Mouse (Mus musculus) liver, adult 2 months (tissue): Measurements from ENCODE around the gene Xrcc3.

Experiments
- CTCF ChIP-seq: fragments of 200-500 bp; IDR thresholded peaks from 2 replicates; pipeline ENCODE4 v1.5.1; 2011; ENCODE audit warnings: low read depth, low read length, control low read depth
- POLR2A ChIP-seq: fragments of 200-500 bp; IDR thresholded peaks from 2 replicates; pipeline ENCODE4 v1.6.1; 2011; ENCODE audit warnings: low read length, control low read depth; ENCODE audit not compliant: insufficient read depth; ENCODE audit errors: extremely low read depth

DNA sequence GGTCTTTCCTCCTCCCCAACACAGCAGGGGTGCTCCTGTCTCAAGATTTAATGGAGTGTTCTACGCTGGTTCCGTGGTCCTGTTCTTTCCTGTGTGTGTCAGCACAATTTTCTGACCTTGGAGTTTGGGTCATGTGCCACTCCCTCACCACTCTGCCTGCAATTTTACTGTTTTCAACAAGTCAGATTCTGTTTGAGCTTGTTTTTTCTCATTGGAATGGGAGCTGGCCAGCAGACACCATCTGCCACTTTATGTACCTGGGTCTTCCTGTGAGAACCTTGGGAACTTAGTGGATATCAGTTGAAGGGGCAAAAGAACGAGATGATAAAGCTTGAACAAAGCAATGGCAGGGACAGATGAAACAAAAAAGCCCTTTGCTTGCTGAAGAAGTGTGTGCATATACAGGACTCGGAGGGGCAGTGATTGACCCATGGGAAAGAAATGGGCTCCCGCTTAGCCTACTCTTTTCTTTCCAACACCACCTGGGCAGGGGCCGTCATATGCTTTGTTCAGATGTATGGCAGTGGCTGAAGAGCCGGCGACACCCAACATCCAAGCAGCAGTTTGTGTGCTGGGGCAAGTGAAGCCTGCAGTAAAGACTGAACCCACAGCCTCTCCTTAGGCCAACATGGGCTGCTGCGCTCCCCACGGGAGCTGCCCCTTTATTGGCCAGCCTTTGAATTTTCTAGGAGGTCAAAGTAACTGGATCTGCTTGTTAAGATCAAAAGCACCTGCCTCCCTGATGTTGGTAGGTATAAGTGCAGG is 55.9 kb downstream of the Xrcc3 start:
- no peak for TF ChIP-seq CTCF
- TF ChIP-seq POLR2A, result no peak
